In the genomic region with DNA sequence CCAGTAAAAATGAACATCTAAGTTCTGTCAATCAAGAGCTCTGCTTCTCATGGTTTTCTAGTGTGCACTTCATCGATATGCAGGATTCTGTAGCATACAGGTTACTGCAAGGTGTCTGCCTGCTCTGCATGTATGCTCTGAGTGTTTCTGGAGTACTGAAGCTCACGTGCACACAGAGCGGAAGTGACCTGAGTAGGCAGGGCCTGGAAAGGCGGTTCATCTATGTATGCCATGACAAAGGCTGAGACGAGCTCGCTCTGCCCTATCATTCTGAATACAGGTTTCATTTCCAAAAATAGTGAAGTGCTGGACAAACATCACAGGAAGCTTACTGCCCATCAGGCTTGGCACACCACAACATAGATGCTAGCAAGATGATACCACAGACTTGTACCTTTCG, we compare ENCODE assay signal across 14 mouse cellular contexts.
"Had no signal": no experiment of that assay in that cellular context is flagged by ENCODE, and none has a peak within 500 bp of the region (broad histone marks: within the 10 kb centered on the region; RNA-seq: fewer than 3 reads in every experiment).

No protein-coding gene starts in this region.

- H3K36me3 ChIP-seq: midbrain, embryonic 15.5 days had no signal

- H3K9me3 ChIP-seq: midbrain, embryonic 10.5 days; midbrain, embryonic 15.5 days; neural tube, embryonic 13.5 days had no signal

- H3K4me3 ChIP-seq: midbrain, embryonic 10.5 days; midbrain, embryonic 15.5 days; neural tube, embryonic 13.5 days had no signal

- H3K27me3 ChIP-seq: midbrain, embryonic 15.5 days; neural tube, embryonic 13.5 days had no signal

- H3K27ac ChIP-seq: kidney, postnatal 0 days; midbrain, embryonic 10.5 days; midbrain, embryonic 15.5 days; neural tube, embryonic 13.5 days had no signal

- H3K4me1 ChIP-seq: midbrain, embryonic 10.5 days; midbrain, embryonic 15.5 days; neural tube, embryonic 13.5 days had no signal

- ATAC-seq: midbrain, embryonic 15.5 days had no signal

- H3K9ac ChIP-seq: lung, embryonic 14.5 days; midbrain, embryonic 15.5 days; neural tube, embryonic 13.5 days had no signal

- H3K4me2 ChIP-seq: liver, embryonic 11.5 days; lung, embryonic 14.5 days; midbrain, embryonic 15.5 days; neural tube, embryonic 13.5 days had no signal

- DNase-seq: kidney, adult 11 months; kidney, adult 9 months; kidney, postnatal 36 days; left cerebral cortex, postnatal 4 days; lung, embryonic 14.5 days; lung, postnatal 10 days; lung, postnatal 4 days; right cerebral cortex, postnatal 25 days; thymus, adult 18-20 months had no signal
